Mouse (Mus musculus) bone marrow, adult 2 months (tissue): ENCODE data around the gene Acad10.

ENCODE experiments used
- CTCF ChIP-seq: fragments of 200-500 bp; IDR thresholded peaks from 2 replicates; pipeline ENCODE4 v1.5.1; 2011; ENCODE audit warnings: low read length, control low read depth; ENCODE audit not compliant: control insufficient read depth, insufficient read depth
- POLR2A ChIP-seq: fragments of 200-500 bp; IDR thresholded peaks from 2 replicates; pipeline ENCODE4 v1.6.1; 2011; ENCODE audit warnings: low read depth, mild to moderate bottlenecking, control low read depth, low read length, borderline replicate concordance; ENCODE audit not compliant: control insufficient read depth

DNA sequence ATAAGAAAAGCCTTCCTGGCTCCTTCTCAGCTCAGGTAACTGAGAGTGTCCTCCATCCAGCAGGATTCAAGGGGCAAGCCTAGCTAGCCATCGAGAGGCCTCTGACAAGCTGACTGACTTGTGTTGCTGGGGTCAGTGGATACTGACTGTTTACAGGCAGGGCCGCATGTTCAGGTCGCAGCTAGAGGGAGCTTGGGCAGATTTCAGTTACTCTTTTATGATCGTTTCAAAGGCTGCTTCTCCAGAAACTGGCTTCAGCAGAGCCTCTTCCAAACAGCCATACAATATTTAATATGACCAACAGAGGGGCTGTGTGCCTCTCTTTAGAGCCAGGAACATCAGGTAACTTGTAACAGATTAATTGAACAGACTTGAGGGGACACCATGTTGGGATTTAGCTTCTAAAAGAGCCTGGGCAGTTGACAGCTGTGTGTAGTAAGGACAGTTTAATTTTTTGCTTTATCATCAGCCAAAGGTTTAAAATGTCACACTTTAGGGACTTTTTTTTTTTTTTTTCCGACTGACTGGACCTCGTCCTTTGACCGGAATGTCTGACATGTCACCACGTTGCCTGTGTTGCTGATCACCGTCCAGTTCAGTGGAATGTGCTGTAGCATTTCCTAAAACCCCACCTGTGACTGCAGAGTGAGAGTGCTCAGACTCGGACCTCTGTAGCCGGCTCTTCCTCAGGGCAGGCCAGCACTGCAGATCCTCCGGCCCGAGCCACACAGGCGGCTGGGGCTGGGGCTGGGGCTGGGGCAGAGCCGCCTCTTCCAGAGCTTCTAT, 26.0 kb upstream of the Acad10 start:
- TF ChIP-seq POLR2A (no peak), CTCF (no peak)
